Mouse (Mus musculus) neural tube, embryonic 13.5 days (tissue): ENCODE data around the gene Got1. TPM values are rescaled to one million over a fixed set of nuclear protein-coding genes. Genes with fewer than 3 reads are reported as not detected.

Source experiments
- ATAC-seq: fragments of 200-750 bp; cut with Nextera tagmentation; 2 replicates; pipeline ENCODE4 v1.8.0; 2017; ENCODE audit warnings: low read depth, mild to moderate bottlenecking, moderate TSS enrichment, moderate library complexity
- H3K27ac ChIP-seq: fragments of 300-500 bp; sonication (generic); replicated peaks from 2 replicates; pipeline ENCODE4 v1.5.1; 2015; ENCODE audit warnings: moderate library complexity, mild to moderate bottlenecking, inconsistent platforms
- H3K27me3 ChIP-seq: fragments of 300-500 bp; sonication (generic); 2 replicates; pipeline ENCODE4 v1.6.1; 2015; ENCODE audit warnings: mild to moderate bottlenecking, inconsistent platforms
- H3K36me3 ChIP-seq: fragments of 300-500 bp; sonication (generic); 2 replicates; pipeline ENCODE4 v1.6.1; 2015; ENCODE audit warnings: mild to moderate bottlenecking, inconsistent platforms
- H3K4me1 ChIP-seq: fragments of 300-500 bp; sonication (generic); replicated peaks from 2 replicates; pipeline ENCODE4 v1.6.1; 2015; ENCODE audit warnings: inconsistent platforms
- H3K4me2 ChIP-seq: fragments of 300-500 bp; sonication (generic); 2 replicates; pipeline ENCODE4 v1.6.1; 2015; ENCODE audit warnings: inconsistent platforms, mild to moderate bottlenecking, moderate library complexity
- H3K4me3 ChIP-seq: fragments of 300-500 bp; sonication (generic); 2 replicates; pipeline ENCODE4 v1.5.1; 2015; ENCODE audit warnings: mild to moderate bottlenecking, inconsistent platforms
- H3K9ac ChIP-seq: fragments of 300-500 bp; sonication (generic); 2 replicates; pipeline ENCODE4 v1.6.1; 2015; ENCODE audit warnings: moderate library complexity, mild to moderate bottlenecking, inconsistent platforms
- H3K9me3 ChIP-seq: fragments of 300-500 bp; sonication (generic); 2 replicates; pipeline ENCODE4 v1.6.1; 2016; ENCODE audit warnings: inconsistent platforms
- WGBS: fragments of 180-500 bp; shearing (Covaris S2); methylation state at CpG from one replicate; pipeline ENCODE4 v1.1.7; 2015; 5-methylcytosine and 5-hydroxymethylcytosine counted together
- polyA plus RNA-seq: library from polyadenylated mRNA; unstranded; fragments of >200 nt; fragmentation: Nextera tagmentation; extraction: Ambion mirVana; gene quantifications from 2 replicates; pipeline ENCODE4 v1.2.1, GENCODE M21; 2015

The Got1 gene
- polyA plus RNA-seq, 1 experiment from 2014 or later = 83.5 TPM

DNA sequence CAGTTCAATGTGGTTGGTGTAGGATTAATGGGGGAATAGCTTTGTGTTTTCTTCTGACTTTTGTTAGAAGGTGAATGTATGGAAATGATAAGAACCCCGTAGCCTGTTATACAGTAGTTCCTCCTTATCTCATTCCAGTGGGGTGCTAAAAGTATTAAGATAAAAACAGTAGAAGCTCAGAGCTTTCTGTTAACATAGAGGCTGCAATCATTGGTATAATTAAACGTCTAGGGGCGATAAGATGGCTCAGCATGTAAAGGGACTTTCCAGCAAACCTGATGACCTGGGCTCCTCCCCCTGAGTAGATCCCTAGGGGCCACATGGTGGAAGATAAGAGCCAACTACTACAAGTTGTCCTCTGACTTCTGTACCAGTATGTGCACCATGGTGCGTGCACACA is 71.4 kb downstream of the Got1 start:
- WGBS = 88% methylated on average over 4 of the region's 4 CpGs
- no peaks in the 10 kb centered on the region for H3K9me3 ChIP-seq

DNA sequence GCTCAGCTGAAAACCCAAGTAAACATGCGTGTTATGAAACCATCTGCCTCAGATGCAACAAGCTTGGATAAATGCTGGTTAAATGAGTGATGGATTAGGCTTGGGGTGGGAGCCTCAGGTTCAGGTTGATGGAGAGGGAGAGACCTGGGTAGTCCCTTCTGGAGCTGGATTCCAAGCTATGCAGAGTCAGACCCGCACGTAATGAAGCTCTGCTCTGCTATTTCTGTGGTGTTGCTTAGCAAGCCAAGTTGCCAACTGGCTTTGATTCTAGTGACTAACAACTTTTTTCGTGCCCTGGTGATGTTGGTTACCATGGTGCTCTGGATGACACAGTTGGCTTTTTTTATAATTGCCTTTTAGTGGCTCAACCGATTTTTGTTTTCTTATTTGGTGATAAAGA is 72.2 kb downstream of the Got1 start:
- no peak overlapping the region for H3K4me3 ChIP-seq
- no peak overlapping the region for H3K9ac ChIP-seq
- H3K27me3 ChIP-seq = no peaks in the 10 kb centered on the region
- no peak overlapping the region for H3K4me2 ChIP-seq
- H3K27ac ChIP-seq = no peak overlapping the region
- no peaks in the 10 kb centered on the region for H3K36me3 ChIP-seq
- WGBS = 87% methylated on average over 5 of the region's 5 CpGs
- no peak for ATAC-seq
- H3K9me3 ChIP-seq = no peaks in the 10 kb centered on the region
- H3K4me1 ChIP-seq = no peaks in the 10 kb centered on the region

More for the DNA sequence above, 71.4 kb downstream of the Got1 start:
- no peak overlapping the region for H3K27ac ChIP-seq
- H3K4me1 ChIP-seq = no peaks in the 10 kb centered on the region
- no peaks in the 10 kb centered on the region; the same call in 1 of the 2 replicates for H3K27me3 ChIP-seq
- H3K4me2 ChIP-seq = no peak overlapping the region
- H3K36me3 ChIP-seq = no peaks in the 10 kb centered on the region
- no peak for ATAC-seq
- H3K4me3 ChIP-seq = no peak overlapping the region
- no peak overlapping the region for H3K9ac ChIP-seq

DNA sequence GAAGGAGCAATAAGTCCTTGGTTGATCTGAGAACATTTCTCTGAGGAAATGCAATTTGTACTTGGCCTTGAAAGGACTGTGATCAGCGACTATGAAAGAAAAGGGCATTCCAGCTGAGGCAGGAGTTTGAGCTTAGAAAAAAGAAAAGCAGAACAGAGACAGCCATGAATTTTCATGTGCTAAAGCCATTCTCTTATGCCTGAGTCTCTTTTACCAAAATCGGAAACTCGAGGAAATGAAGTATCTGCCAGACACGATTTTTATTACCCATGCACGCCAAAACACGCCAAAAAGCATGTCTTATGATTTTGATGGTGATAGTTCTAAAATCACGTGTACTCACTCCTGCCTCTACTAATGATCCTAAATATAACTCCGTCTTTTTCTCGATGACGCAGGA is 72.8 kb downstream of the Got1 start:
- 85% methylated on average over 10 of the region's 10 CpGs for WGBS
- no peak for ATAC-seq
- Histone ChIP-seq H3K27ac (no peak overlapping the region), H3K4me3 (no peak overlapping the region), H3K27me3 (no peaks in the 10 kb centered on the region), H3K36me3 (no peaks in the 10 kb centered on the region), H3K4me2 (no peak overlapping the region), H3K4me1 (no peaks in the 10 kb centered on the region), H3K9me3 (no peaks in the 10 kb centered on the region), H3K9ac (no peak overlapping the region)

Other genes with a start within 250 kb of the Got1 start
- gene Hpse2, start 136.2 kb downstream of the Got1 start, polyA plus RNA-seq = 0.08 and 0.43 TPM in 2 replicates
- gene Cnnm1, start 84.2 kb downstream of the Got1 start, polyA plus RNA-seq = 1.3 TPM in 2 replicates
- not detected in 2 replicates for gene Nkx2-3, start 87.7 kb upstream of the Got1 start, polyA plus RNA-seq
- gene Slc25a28, start 150.3 kb upstream of the Got1 start, polyA plus RNA-seq = 14.0 and 15.9 TPM in 2 replicates
- gene Entpd7, start 165.1 kb upstream of the Got1 start, polyA plus RNA-seq = 8.9 and 11.3 TPM in 2 replicates
- gene Cutc, start 228.4 kb upstream of the Got1 start, polyA plus RNA-seq = 8.8 and 9.2 TPM in 2 replicates
- gene Cox15, start 228.4 kb upstream of the Got1 start, polyA plus RNA-seq = 12.9 and 14.7 TPM in 2 replicates